Mouse (Mus musculus) hindbrain, embryonic 15.5 days (tissue): ENCODE results near the gene Fam19a2. TPM values are rescaled to one million over a fixed set of nuclear protein-coding genes. Genes with fewer than 3 reads are reported as not detected.

Experiments used
- polyA plus RNA-seq: library from polyadenylated mRNA; unstranded; fragments of >200 nt; fragmentation: Nextera tagmentation; extraction: Ambion mirVana; gene quantifications from 2 replicates; pipeline ENCODE4 v1.2.1, GENCODE M21; 2015

Gene Fam19a2
- polyA plus RNA-seq, 1 experiment from 2014 or later = 58.5 TPM

Other genes starting within 250 kb of the Fam19a2 start
- gene Mon2, start 187.5 kb upstream of the Fam19a2 start, polyA plus RNA-seq = 24.0 and 26.1 TPM in 2 replicates
- 66.3 and 68.4 TPM in 2 replicates for gene Usp15, start 67.0 kb upstream of the Fam19a2 start, polyA plus RNA-seq